Mouse (Mus musculus) heart, postnatal 14 days (tissue): ENCODE data around the gene Vrtn. TPM values are rescaled to one million over a fixed set of nuclear protein-coding genes. Genes with fewer than 3 reads are reported as not detected.

Experiments
- DNase-seq, 2 experiments: peaks; one replicate each; pipeline ENCODE4 v3.0.0; 2021 to 2022
- intact Hi-C: fragments of 180-260 bp; cut with DNase I; formaldehyde crosslinking; loops from one replicate; pipeline ENCODE4 v1.15.1; 2025
- total RNA-seq, 2 experiments: library from RNA; stranded (reverse); gene quantifications; 2 replicates each; pipeline ENCODE4 v1.2.3; 2021

Gene Vrtn
- total RNA-seq, 2 experiments from 2014 or later = not detected

DNA sequence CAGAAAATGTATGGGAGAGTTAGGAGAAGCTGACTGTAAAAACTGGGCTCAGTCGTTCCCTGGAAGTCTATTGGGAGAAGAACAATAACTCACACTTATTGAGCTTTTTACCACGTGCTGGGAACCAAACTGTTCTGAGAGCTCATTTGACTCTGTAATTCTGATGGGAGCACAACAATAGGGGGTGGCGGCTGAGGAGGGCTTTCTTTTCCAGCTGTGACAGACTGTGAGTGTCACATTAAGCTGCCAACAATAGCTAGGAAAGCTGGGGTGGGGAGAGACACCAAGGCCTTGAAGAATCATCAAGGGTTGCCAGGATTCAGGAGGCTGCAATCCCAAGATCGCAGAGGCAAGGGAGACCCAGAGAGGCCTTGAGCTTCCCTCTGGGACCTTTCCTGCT, 45.4 kb downstream of the Vrtn start:
- intact Hi-C loops = no loop called here

DNA sequence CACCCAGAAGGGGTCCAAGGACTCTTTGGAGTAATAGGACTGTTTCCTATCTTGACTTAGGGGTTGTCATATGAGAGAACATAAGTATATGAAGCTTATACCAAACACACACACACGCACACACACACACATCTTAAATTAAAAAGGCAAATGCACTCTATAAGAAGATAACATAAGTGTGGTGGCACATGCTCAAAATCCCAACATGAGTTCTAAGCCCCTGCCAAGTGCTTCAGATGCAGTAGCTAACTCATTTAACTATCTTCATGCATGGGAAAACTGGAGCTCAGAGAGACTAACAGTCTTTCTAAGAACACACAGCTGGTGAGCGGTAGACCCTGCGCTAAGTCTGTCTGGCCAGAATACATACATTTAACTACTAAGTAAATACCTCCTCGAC, 46.7 kb downstream of the Vrtn start:
- no peak for DNase-seq
- intact Hi-C loops = no loop called here

More for the DNA sequence above, 45.4 kb downstream of the Vrtn start:
- DNase-seq = no peak

DNA sequence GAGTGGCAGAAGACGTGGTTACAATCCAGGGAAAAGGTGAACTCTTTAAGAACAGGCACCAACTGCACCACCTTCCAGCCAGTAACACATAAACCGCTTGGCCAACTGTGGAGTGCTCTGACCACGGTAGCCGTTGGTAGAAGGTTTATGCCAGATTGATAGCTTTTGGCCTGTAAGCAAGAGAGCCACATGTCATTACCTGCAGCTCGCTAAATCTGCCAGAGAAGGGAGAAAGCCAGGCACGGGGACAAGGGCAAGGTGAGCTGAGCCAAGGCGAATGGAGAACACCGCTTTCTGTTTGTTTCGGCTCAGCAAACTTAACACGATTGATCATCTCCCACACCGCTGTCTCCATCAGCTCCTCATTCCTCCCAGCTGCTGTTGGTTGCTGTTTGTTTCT, 48.2 kb downstream of the Vrtn start:
- no peak for DNase-seq
- intact Hi-C loops = no loop called here

DNA sequence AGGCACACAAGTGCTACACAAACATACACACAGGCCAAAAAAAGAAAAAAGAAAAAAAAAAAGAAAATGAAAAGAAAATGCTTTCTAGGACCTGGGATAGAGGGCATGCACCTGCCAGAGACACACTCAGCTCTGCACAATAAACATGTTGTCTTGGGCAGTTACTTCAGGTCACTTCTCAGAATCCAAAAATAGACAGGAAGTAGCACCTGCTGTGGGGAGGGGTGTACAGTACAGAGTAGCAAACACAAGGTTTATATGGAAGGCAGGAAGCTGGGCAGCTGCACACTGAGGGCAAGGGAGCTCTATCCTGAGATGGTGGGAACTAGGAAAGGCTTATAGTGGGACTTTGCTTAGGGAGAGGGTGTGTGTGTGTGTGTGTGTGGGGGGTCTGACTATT, 50.5 kb downstream of the Vrtn start:
- intact Hi-C loops = no loop called here
- no peak for DNase-seq

DNA sequence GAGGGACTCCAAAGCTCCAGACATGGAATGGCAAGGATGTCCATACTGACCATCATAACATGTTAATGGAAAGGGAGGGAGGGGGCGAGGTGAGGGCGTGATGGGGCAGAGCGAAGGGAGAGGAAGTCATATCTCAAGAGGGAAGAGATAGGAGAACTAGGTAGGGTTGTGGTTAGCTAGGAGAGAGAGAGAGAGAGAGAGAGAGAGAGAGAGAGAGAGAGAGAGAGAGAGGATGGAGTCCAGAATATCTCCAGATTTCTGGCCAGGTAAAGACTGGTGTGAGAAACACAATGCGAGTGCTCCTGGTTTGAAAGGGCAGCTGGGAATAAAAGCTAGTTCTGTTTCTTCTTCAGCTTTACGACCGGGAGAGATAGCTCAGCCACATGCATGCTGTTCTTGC, 51.3 kb downstream of the Vrtn start:
- no peak for DNase-seq
- intact Hi-C loops = no loop called here

DNA sequence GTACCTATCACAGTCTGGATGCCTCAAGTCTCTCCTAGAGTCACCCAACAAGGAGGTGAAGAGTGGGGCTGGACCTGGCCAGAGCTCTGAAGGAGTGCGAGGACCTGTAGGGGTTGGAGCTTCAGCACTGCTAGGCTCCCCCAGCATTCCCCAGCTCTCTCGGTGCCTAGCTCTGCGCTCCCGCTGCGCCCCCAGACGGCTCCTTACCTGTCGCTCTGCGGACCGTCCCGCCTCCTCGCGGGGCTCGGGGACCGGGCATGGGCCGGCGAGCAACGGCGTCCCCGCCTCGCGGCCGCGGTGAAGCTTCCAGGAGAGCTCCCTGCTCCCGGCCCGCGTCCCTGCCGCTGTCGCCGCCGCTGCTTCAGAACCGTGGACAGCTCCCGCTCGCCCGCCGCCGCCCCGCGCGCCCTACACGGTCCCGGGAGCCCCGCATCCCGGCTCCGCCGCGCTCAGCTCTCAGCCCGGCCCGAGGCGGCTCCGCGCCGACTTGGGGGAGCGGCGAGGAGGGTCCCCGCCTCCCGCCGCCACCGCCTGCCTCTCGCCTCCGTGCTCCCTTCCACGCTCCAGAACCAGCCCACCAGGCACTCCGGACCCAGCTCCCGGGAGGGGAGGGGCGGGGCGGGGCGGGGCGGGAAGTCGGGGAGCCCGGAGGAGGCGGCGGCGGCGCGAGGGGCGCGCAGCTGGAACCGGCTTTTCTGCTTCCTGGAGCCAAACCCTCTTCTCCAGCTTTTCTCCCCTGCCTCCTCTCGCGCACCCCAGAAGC, 57.7 kb downstream of the Vrtn start, which contains the start of gene Syndig1l:
TSS of gene Syndig1l (minus strand) at position 513 of the 763 bp plus-strand sequence.
- intact Hi-C loops = no loop called here
- DNase-seq = peak; percentile 86 to 91

Other genes starting within 250 kb of the Vrtn start
- 10 to 100 TPM; 52.4 to 56.6 TPM for gene Entpd5, start 232.0 kb upstream of the Vrtn start, total RNA-seq
- 1 to 10 TPM; 1.7 to 1.9 TPM for gene Bbof1, start 231.9 kb upstream of the Vrtn start, total RNA-seq
- gene Rnf113a2, start 223.8 kb upstream of the Vrtn start, total RNA-seq = 1 to 10 TPM; 7.4 to 10.0 TPM
- gene Aldh6a1, start 190.0 kb upstream of the Vrtn start, total RNA-seq = 100 to 1,000 TPM in 1 of 2 experiments, 10 to 100 TPM in 1; 91.0 to 111 TPM
- gene Lin52, start 189.6 kb upstream of the Vrtn start, total RNA-seq = 10 to 100 TPM in 1 of 2 experiments, 1 to 10 TPM in 1; 9.7 to 10.6 TPM
- gene Vsx2, start 71.3 kb upstream of the Vrtn start, total RNA-seq = under 1 TPM in 1 of 2 experiments, not detected in 1; 0.07 TPM
- gene Abcd4, start 23.6 kb upstream of the Vrtn start, total RNA-seq = 1 to 10 TPM; 5.6 to 7.1 TPM
- not detected for gene Syndig1l, start 57.8 kb downstream of the Vrtn start, total RNA-seq
- gene Npc2, start 132.1 kb downstream of the Vrtn start, total RNA-seq = 10 to 100 TPM; 30.8 to 32.7 TPM
- gene Isca2, start 132.2 kb downstream of the Vrtn start, total RNA-seq = 10 to 100 TPM; 71.2 to 73.3 TPM
- gene Ltbp2, start 235.5 kb downstream of the Vrtn start, total RNA-seq = 1 to 10 TPM; 1.2 to 2.3 TPM